Mouse (Mus musculus) gastrocnemius, postnatal 10 days (tissue): ENCODE measurements around the gene Slc36a1. TPM values are rescaled to one million over a fixed set of nuclear protein-coding genes. Genes with fewer than 3 reads are reported as not detected.
A peak's percentile ranks its signal among the peaks of the same experiment; 100 is the strongest.

ENCODE experiments used
- DNase-seq: peaks from one replicate; pipeline ENCODE4 v3.0.0; 2021; ENCODE audit warnings: mixed read lengths
- long read RNA-seq, 2 experiments: library from polyadenylated mRNA; stranded (forward); transcript quantifications; one replicate each; pipeline ENCODE4 v2.0.0; 2021
- total RNA-seq, 2 experiments: library from RNA; stranded (reverse); gene quantifications; 2 replicates each; pipeline ENCODE4 v1.2.3; 2021

Slc36a1 gene
- 1 to 10 TPM; 7.3 to 7.4 TPM for total RNA-seq
- long read RNA-seq, experiment 1, partial matches to known transcripts = 1 of 4 reads
- long read RNA-seq, experiment 1, other reads (novel, unspliced or antisense) = 3 of 4 reads
- long read RNA-seq, experiment 2, partial matches to known transcripts = 1 of 5 reads
- long read RNA-seq, experiment 2, other reads (novel, unspliced or antisense) = 4 of 5 reads

GRCm38 (mm10) chr11:55204159-55204596 is at the start of gene Slc36a1:
TSS of gene Slc36a1 (plus strand) at chr11:55204350.
- DNase-seq = peak; percentile 100

GRCm38 (mm10) chr11:55154398-55155069 is 49.6 kb upstream of the Slc36a1 start:
- DNase-seq = no peak

GRCm38 (mm10) chr11:55155070-55155421 is 49.1 kb upstream of the Slc36a1 start:
- DNase-seq = no peak

DNA sequence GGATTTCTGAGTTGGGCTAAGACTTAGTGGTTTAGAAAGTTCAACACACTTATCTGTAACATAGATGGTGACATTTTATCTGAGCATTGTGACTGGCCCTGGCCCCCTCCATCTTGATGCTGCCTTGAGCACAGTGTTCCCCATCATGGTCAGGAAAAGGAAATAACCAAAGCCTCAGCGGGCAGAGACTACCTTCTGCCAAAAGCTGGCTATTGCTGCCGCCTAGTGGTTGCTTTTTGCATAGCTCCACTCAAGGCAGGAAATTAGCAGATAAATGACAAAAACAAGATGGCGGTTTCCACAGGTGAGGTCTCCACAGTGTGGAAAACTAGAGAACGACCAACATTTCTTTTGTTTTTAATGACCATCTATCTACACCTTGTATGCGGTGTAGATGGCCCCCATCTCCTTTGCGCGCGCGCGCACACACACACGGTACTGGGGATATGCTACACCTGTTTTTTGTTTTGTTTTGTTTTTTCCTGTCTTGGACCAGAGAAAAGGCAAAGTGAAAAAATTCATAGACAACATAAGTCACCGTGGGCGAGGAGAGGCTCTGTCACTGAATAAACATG is 45.3 kb upstream of the Slc36a1 start:
- DNase-seq = peak; percentile 83

GRCm38 (mm10) chr11:55162670-55163069 is 41.5 kb upstream of the Slc36a1 start:
- peak; percentile 36 for DNase-seq

DNA sequence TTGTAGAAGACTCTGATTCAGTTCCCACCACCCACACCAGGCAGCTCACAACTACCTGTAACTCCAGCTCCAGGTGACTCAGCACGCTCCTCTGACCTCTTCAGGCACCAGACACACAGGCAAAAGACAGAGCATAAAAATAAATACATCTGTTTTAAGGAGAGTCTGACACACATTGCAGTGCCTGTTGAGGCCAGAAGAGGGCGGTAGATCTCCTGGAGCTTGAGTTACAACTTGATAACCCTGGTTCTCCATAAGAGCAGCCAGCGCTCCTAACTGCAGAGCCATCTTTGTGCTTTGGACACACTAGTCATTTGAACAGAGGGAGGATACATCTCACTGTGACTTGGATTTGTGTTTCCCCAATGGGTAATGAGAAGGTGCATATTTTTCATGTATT is 39.4 kb upstream of the Slc36a1 start:
- peak; percentile 30 for DNase-seq

GRCm38 (mm10) chr11:55165748-55166147 is 38.4 kb upstream of the Slc36a1 start:
- DNase-seq = no peak

DNA sequence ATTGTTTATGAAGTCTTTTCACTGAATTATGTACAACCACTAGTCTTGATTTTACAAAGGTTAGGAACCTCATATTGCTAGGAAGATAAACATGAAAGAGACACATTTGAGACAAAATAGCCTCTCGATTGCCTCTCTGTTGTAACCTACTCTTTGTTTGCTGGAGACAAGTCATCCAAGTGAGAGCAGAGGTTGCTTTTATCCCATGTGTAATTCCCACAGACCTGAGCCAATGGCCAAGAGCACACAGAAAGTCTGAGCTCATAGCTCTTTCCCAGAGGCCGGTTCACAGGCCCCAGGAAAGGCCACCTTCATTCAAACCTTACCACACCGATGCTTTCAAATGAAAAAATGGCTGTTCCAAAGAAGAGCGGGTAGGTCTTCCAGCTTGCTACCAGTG is 35.6 kb upstream of the Slc36a1 start:
- DNase-seq = no peak

DNA sequence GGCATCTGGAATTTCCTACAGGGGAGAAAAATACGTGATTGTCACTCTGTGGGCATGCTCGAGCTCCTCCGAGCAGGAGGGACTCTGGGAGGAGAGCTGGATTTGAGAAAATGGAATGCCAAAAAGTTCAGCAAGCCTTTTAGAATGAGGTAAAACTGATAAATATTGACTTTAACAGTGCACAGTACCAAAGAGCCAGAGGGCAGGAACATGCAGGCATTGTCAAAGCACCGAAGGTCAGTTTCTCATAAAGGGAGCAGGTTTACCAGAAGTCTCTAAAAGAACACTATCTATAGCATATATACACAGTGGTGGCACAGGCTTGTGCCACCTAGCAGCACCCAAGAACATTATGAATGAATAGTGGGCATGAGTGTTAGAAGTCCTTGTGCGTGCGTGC is 35.2 kb upstream of the Slc36a1 start:
- no peak for DNase-seq

- DNase-seq = no peak
Observed at GRCm38 (mm10) chr11:55170501-55170900, 33.6 kb upstream of the Slc36a1 start.

GRCm38 (mm10) chr11:55178830-55179229 is 25.3 kb upstream of the Slc36a1 start:
- DNase-seq = no peak

GRCm38 (mm10) chr11:55179856-55180255 is 24.3 kb upstream of the Slc36a1 start:
- DNase-seq = no peak

- DNase-seq = no peak
Observed at GRCm38 (mm10) chr11:55183124-55183523, 21.0 kb upstream of the Slc36a1 start.

- no peak for DNase-seq
Observed at GRCm38 (mm10) chr11:55184246-55184645, 19.9 kb upstream of the Slc36a1 start.

- DNase-seq = no peak
Observed at GRCm38 (mm10) chr11:55184733-55185291, 19.3 kb upstream of the Slc36a1 start, which contains the start of gene Slc36a2. TSS of gene Slc36a2 (minus strand) at chr11:55185077.

DNA sequence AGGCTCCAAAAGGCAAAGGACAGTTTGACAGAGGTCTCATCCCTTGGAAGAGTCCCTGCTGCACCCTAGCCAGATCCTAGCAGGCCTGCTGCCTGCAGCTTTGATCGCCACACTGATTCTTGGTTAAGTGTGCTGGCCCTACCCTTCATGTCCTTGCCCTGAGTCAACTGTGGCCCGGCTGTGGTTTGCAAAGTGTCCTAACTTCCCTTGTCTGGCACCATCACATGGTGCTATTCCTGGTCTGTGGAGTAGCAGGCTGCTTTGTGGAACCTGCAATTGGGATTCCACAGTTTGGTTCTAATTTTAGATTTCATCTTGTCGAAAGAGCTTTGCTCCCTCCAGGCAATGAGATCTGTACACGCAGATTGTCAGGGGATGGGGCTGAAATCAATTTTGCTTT is 16.9 kb upstream of the Slc36a1 start:
- no peak for DNase-seq

GRCm38 (mm10) chr11:55187777-55188176 is 16.4 kb upstream of the Slc36a1 start:
- no peak for DNase-seq

GRCm38 (mm10) chr11:55190216-55190615 is 13.9 kb upstream of the Slc36a1 start:
- DNase-seq = no peak

GRCm38 (mm10) chr11:55197086-55197485 is 7.1 kb upstream of the Slc36a1 start:
- DNase-seq = no peak

DNA sequence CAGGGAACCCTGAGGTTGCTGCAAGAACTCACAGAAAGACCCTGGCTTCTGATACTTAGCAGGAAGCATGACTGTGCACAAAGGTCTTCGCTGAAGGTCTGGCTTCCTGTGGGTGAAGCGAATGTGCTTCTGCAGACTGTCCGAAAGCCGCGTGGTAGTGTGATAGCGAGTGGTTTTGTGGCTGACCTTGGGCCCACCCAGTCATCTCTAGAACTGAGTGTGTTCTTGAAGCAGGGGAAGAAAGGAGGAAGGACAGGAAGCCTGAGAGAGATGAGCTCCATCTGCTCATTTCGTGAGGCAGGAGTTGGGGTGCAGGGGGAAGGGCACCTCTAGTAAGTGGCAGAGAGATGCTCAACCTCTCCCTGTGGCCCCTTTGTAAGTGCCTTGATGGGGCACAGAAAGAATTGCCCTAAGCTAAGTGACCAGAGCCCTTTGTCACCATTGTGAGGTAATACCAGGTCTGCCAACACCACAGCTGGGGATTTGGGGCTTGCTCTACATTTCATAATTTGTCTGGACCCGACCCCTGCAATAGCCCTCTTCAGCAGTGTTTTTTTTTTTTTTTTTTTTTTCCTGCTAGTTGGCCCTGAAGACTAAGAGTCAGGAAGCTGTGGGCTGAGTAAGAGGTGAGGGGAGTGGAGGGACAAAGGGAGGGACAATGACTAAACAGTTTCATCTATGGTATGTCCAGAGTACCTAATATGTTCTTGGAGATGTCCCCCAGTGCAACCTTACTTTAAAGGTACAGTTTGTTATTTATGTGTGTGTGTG is 6.2 kb upstream of the Slc36a1 start:
- no peak for DNase-seq

DNA sequence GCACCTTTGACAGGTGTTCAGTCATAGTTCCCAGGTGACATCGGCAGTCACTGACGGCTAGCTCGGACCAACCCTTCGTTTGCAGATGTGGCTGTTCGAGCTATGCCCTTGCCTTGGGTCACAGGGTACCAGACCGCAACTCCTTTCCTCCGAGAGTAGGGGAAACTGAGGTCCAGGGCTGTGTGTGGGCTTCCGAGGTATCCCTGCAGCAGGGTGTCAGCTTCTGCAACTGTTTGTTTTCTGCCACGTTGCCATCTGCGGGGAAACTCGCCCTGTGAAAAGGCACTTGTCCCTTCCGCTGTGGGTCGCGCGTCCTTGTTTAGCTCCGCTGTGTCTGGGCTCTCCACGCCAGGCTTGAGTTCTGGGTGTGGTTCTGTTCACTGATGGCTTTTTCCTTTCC is 452 bp downstream of the Slc36a1 start:
- peak; percentile 29 for DNase-seq

- DNase-seq = no peak
Observed at GRCm38 (mm10) chr11:55208001-55208690, 4.0 kb downstream of the Slc36a1 start.
